Mouse (Mus musculus): Measurements from ENCODE around the gene Cdnf. TPM values are rescaled to one million over a fixed set of nuclear protein-coding genes. Genes with fewer than 3 reads are reported as not detected.

Cdnf gene
- 10 to 100 TPM; 13.3 to 14.0 TPM for total RNA-seq (2021)
- long read RNA-seq, experiment 1, partial matches to known transcripts = 1 of 8 reads
- long read RNA-seq, experiment 1, other reads (novel, unspliced or antisense) = 3 of 8 reads
- long read RNA-seq, experiment 2, transcript Cdnf-201 (4 exons, 3,013 nt) = major isoform, 5 of 7 reads
- long read RNA-seq, experiment 2, partial matches to known transcripts = 0 of 7 reads
- long read RNA-seq, experiment 2, other reads (novel, unspliced or antisense) = 2 of 7 reads

- peak; percentile 85 for DNase-seq
Observed at GRCm38 (mm10) chr2:3512552-3513454, at the start of gene Cdnf, which contains the start of the genes Gm45902 and Hspa14. Gene Cdnf, plus strand, starts transcription at chr2:3513030. Gene Gm45902, minus strand, starts transcription at chr2:3512790. Gene Hspa14, minus strand, starts transcription at chr2:3512814.

DNA sequence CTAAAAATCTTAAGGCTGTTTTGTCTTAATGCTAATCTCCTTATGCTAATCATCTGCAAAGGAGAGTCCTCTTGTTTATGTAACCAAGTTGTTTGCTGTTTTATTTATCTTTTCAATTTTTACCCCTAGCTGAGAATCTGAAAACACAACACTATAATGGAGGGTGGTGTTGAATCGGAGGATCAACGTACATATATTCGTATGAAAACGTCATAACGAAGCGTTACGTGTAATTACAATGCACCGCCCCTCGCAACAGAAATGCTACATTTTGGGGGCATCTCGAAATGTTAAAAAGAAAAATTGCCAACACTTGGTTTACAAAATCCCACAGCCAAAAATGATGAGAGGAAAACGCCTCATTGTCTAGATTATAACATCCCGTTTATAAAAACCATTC lies 38.9 kb upstream of the Cdnf start:
- DNase-seq = no peak

DNA sequence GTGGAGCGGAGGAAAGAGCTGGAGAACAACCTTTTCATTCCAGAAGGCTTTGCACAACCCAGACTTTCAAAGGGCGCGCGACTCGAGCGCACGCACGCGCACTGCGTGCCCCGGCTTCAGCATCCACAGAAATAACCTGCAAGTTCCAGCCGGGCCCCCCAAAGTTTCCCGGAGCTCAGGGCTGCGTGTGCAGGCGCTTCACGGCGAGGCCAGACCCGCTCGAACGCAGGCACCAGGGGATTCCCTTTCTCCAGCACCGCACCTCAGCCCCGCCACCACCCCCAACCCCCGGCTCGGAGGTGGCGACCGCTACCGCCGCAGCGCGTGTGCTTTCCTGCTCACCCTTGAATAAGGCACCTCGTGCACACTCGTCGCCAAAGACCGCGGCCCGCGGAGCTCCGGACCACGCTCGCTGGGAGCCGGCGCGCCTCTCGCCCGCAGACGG lies 38.4 kb upstream of the Cdnf start:
- peak; percentile 54 for DNase-seq

- peak; percentile 98 for DNase-seq
Observed at GRCm38 (mm10) chr2:3474861-3475283, 38.0 kb upstream of the Cdnf start, which contains the start of gene Suv39h2. Gene Suv39h2, minus strand, starts transcription at chr2:3475031.

DNA sequence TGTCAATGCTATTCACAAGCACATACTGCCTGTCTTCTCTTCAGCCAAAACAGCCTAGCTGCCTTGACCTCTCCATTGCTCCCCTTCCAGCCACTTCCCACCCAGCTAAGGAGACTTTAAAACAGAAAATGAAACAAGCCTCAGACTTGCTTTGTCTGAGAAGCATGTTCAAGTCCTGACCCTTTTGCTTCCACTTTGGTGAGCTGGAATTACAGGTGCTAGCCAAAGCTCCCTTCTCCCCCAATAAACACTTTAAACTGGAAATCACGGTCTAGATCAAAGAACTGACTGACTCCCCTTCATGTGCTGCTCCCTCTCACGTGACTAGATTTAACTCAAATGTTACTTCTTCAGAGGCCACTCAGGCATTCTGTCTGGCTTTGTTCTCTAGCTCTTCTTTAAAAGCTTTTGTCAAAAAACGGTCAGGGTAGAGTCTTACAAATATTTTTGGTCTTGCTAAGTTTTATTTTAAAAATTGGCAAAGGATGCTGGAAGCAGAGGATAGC lies 37.0 kb upstream of the Cdnf start:
- no peak for DNase-seq

- DNase-seq = no peak
Observed at GRCm38 (mm10) chr2:3480239-3480638, 32.6 kb upstream of the Cdnf start.

- DNase-seq = no peak
Observed at GRCm38 (mm10) chr2:3489816-3490215, 23.0 kb upstream of the Cdnf start.

DNA sequence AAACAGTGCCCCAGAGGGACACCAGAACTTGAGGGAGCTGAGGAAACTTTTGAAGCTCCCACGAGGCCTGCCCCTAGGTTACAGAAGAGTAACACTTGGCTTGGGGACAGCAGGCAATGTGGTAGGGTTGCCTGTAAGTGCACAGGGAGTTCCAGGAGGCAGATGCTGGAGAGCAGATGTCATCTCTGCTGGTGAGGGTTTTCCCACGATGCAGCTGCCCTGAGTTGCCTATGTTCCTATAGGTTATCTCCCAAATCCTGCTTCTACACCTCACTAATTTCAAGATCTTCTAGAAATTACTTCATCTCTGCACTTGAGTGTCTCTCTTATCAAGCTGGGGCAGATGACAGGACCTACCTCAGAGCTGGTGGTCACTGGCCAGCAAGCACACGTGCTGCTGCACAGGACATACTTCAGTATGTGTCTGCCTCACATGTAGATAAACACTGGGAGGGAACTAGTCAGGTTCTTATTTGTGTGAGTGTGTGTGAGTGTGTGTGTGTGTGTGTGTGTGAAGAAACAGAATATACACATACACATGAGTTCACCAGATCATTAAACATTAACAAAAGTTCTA lies 18.9 kb upstream of the Cdnf start:
- DNase-seq = no peak

GRCm38 (mm10) chr2:3499543-3499942 lies 13.3 kb upstream of the Cdnf start:
- DNase-seq = no peak

GRCm38 (mm10) chr2:3500886-3501285 lies 11.9 kb upstream of the Cdnf start:
- no peak for DNase-seq

DNA sequence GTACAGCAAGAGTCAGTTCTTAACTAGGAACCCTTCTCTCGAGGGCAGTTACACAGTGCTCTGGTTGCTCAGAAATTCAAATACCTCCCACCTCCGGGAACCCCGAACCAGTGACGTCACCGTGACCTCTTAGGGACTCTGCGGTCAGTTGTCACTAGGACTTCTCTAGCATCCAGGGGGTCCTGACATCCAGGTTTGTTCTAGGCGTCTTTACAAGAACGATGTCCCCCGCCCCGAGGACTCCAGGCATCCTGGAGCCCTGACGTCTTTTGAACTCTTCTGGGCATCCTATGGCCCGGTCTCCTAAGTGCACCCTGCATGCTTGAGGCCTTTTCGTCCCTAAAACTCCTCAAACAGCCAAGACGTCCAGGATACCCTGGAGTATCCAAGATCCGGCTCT lies 754 bp upstream of the Cdnf start:
- DNase-seq = no peak

DNA sequence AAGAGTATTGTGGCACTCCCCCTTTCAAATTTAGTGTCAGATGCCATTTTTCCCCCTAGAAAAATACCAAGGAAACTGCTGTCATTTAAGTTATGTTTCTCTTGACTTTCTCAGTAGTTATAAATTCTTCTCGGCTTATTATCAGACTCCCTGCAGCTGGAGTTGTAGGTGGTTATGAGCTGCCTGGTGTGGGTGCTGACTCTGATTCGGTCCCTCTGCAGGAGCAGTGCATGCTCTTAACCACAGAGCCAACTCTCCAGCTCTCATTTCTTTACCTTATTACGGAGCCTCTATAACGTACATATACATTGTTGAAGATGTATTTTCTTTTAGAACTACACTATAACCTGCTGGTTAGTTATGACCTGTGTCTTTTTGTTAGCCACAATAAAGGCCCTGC lies 9.7 kb downstream of the Cdnf start:
- DNase-seq = no peak

- DNase-seq = no peak
Observed at GRCm38 (mm10) chr2:3526288-3526687, 13.5 kb downstream of the Cdnf start.

- DNase-seq = no peak
Observed at GRCm38 (mm10) chr2:3541307-3542079, 28.7 kb downstream of the Cdnf start.

DNA sequence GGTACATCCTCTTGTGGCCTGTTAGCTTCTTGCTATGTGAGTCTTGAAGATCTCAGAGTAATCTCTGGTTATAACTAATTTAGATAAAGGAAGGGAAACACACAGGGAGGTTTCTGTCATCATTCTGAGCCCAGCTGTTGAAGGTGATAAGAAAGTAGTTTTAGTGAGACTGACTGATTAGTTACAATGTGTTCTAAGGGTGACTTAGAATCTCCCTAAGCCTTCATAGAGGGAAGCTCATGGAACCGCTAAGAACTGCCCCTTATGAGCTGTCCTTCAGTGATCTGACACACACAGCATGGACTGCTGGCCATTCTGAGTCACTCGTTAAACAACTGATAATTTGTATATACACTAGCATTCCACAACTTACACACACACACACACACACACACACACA lies 33.2 kb downstream of the Cdnf start:
- no peak for DNase-seq

DNA sequence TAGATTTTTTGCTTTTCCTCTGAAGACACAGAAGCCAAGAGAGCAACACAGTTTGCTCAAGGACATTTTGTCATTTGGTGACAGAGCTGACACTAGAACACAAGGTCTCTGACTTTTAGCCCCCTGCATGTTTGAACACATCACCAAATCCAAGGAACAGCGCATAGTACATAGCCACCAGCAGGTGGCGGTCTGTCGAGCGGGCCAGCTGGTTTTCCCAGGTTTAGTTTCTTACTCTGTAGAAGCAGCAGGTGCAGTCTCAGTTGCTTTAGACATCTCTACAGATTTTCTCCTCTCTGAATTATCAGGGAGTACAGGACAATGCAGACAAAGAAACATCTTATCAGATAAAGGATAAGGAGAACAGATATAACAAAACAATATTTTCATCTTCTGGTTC lies 33.8 kb downstream of the Cdnf start:
- peak; percentile 43 for DNase-seq

GRCm38 (mm10) chr2:3570186-3570585 lies 57.4 kb downstream of the Cdnf start, which contains the start of gene Fam107b:
Gene Fam107b, plus strand, starts transcription at chr2:3570488.
- no peak for DNase-seq

GRCm38 (mm10) chr2:3570606-3571005 lies 57.8 kb downstream of the Cdnf start:
- no peak for DNase-seq

GRCm38 (mm10) chr2:3573883-3574282 lies 61.1 kb downstream of the Cdnf start:
- DNase-seq = no peak

DNA sequence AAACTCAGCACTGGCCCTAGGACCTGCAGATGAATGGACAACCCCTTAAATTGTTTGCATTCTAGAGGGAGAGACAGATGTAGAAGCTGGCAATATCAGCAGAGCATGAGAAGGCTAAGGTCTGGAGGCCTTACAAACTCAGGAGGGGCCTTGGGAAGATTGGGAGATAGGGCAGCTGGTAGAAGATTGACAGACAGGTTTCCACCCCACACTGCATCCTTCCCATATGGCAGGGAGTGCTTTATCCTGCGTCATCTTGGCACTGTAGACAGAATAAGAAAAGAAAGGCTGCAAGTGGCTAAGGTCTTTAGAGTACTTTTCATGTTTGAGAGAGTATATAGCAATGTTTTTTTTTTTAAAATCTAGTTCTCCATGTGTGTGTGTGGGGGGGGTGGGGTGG lies 62.3 kb downstream of the Cdnf start:
- no peak for DNase-seq

Measured in gastrocnemius, postnatal 10 days (tissue).